Mouse (Mus musculus): ENCODE measurements around the gene Jaml. TPM values are rescaled to one million over a fixed set of nuclear protein-coding genes. Genes with fewer than 3 reads are reported as not detected.

Jaml gene
- polyA plus RNA-seq, 1 experiment = 16.3 TPM

- Histone ChIP-seq H3K4me3 (ENCODE audit: insufficient read depth, low read length) (no peak overlapping the region), H3K4me1 (ENCODE audit: control insufficient read depth, insufficient read depth, low read length) (no peaks in the 10 kb centered on the region), H3K27ac (ENCODE audit: insufficient read depth, low read depth, low read length) (no peak overlapping the region)
- TF ChIP-seq CTCF (IDR thresholded peaks at IDR 0.05; ENCODE audit: low read depth, low read length) (no peak), POLR2A (IDR thresholded peaks at IDR 0.05; ENCODE audit: borderline replicate concordance, low read depth, low read length) (no peak)
Measured at GRCm38 (mm10) chr9:45133484-45134310, 54.7 kb downstream of the Jaml start.

DNA sequence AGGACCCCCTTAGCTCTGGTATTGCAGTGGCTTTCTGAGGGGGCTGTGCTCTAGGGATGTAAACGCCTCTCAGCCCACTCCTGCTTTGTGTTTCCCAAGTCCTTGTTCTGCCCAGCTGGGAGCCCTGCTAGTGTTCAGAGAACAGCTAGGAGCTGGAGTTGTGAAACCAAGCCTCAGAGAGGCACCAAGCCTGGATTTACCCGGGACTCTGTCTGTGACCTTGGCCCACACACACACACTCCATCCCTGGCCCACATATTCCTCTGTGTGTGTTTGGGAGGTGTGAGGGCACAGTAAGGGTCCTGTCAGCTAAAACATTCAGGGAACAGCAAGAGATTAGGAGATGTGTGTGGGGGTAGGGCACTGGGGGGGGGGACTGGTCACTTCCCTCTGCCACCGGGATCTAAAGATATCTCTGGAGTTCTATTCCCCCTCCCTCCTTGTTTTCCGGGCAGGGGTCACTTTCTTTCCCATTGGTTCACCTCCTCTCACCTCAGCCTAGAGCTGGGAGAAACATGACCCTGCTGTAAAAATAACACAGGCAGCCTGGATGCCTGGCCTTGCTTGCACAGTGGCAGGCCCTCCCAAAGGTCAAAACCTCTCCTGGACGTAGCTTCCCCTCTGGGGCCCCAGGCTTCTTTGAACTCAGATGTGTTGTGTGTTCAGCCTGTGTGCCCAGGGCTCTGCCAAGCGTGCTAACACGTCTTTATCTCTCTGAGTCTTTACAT lies 57.6 kb downstream of the Jaml start:
- no peak overlapping the region for H3K27ac ChIP-seq (ENCODE audit: insufficient read depth, low read depth, low read length)
- no peaks in the 10 kb centered on the region for H3K4me1 ChIP-seq (ENCODE audit: control insufficient read depth, insufficient read depth, low read length)
- TF ChIP-seq CTCF (IDR thresholded peaks at IDR 0.05; ENCODE audit: low read depth, low read length) (no peak), POLR2A (IDR thresholded peaks at IDR 0.05; ENCODE audit: borderline replicate concordance, low read depth, low read length) (no peak)
- H3K4me3 ChIP-seq (ENCODE audit: insufficient read depth, low read length) = no peak overlapping the region

DNA sequence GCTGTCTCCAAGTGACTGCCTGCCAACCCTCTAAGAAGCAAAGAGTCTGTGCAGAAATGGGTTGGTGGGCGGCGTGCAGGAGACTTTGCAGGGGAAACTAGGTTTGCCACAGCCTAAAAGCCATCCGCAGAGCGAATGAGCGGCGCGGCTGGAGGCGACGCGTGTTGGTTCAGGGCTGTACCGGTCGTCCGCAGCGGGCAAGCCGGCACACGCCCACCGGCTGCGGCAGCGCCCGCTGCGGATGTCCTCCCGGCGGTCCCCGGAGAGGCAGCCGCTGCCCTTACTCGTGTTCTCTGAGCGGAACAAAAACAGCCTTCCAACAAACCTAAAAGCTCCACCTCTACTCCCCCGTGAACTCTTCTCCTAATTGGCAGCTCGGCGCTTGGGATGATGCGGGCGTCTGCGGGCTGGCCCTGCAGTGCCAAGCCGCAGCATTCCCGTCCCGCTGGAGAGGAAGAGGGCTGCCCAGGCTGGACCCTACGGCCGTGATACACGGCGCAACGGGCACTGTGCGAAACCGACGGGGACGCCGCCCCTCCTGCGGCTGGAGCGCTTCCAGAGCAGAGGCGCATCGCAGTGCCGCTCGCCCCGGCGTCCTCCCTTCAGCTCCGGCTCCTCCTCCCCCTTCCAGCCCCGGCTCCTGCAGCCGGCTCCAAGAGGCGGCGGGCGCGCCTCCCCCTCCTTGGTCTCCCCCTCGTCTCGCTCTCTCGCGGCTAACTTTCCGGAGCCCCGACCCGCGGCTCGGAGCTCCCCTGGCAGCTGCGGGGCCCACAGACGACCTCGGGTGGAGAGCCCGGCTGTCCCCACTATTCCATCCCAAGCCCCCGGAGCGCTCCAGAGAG lies 59.4 kb downstream of the Jaml start, which contains the start of gene Scn4b:
Gene Scn4b, plus strand, starts transcription at position 205 of the 842 bp plus-strand sequence.
- Histone ChIP-seq H3K27ac (ENCODE audit: insufficient read depth, low read depth, low read length) (no peak within 1 kb of the TSS), H3K4me3 (ENCODE audit: insufficient read depth, low read length) (no peak within 1 kb of the TSS)

DNA sequence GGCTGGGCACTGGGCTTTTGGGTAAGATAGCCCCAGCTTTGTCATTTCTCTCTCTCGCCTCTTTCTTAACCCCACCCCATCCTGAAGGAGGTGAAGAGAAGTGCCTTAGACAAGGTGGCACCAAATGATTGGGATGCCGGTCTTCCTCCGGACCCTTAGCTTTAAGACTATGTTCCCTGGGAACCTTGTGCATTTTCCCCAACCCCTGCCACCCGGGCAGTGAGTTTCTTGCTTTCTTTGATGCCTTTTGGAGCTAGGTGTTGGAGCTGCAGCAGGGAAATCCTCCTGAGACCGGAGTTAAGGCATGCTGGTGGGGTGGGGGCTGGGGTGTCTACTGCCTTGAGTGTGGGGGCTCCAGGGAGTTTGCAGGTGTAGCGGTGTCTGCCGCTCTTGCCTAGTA lies 60.1 kb downstream of the Jaml start:
- TF ChIP-seq POLR2A (IDR thresholded peaks at IDR 0.05; ENCODE audit: borderline replicate concordance, low read depth, low read length) (no peak), CTCF (IDR thresholded peaks at IDR 0.05; ENCODE audit: low read depth, low read length) (no peak)
- Histone ChIP-seq H3K4me1 (ENCODE audit: control insufficient read depth, insufficient read depth, low read length) (no peaks in the 10 kb centered on the region), H3K27ac (ENCODE audit: insufficient read depth, low read depth, low read length) (no peak overlapping the region), H3K4me3 (ENCODE audit: insufficient read depth, low read length) (no peak overlapping the region)

More for the DNA sequence above, 59.4 kb downstream of the Jaml start, which contains the start of gene Scn4b:
- H3K4me1 ChIP-seq (ENCODE audit: control insufficient read depth, insufficient read depth, low read length) = no peaks in the 10 kb centered on the region
- TF ChIP-seq CTCF (IDR thresholded peaks at IDR 0.05; ENCODE audit: low read depth, low read length) = no peak
- TF ChIP-seq POLR2A (IDR thresholded peaks at IDR 0.05; ENCODE audit: borderline replicate concordance, low read depth, low read length) = no peak

DNA sequence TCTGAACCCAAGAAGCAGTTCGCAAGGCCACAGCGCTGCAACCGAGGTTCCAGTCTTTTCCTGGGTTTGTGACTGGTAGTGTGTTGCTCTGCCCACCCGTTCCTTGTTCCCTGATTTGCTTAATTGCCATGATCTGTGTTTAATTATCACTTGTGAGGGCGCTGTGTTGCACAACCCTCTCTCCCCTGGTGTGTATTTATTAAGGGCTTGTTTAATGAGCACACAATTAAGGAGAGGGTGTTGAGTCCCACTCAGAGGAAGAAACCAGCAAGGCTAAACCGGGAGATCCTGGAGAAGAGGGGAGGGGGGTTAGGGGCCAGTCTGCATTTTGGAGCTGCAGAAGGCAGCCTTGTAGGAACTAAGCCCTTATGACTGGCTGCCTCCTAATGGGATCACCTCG lies 62.0 kb downstream of the Jaml start:
- Histone ChIP-seq H3K4me1 (ENCODE audit: control insufficient read depth, insufficient read depth, low read length) (no peaks in the 10 kb centered on the region), H3K27ac (ENCODE audit: insufficient read depth, low read depth, low read length) (no peak overlapping the region), H3K4me3 (ENCODE audit: insufficient read depth, low read length) (no peak overlapping the region)
- TF ChIP-seq CTCF (IDR thresholded peaks at IDR 0.05; ENCODE audit: low read depth, low read length) = no peak
- no peak for TF ChIP-seq POLR2A (IDR thresholded peaks at IDR 0.05; ENCODE audit: borderline replicate concordance, low read depth, low read length)

DNA sequence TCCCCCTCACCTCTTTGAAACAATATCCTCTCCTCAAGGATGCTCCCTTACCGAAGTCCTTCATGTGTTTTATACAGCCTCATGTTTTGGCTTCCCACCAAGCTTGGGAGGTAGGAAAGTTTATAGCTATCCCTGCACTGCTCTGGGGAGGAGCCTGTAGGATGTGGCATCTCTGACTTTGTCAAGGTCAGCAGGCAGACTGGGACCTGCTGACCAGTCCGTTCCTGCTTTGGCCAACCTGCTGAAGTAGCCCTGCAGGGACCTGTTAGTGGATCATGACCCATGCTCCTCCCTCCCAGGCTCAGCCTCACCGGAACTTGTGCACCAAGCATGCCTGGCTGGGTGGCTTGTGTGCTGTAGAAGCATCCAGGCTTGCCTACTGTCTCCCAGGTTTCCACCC lies 63.7 kb downstream of the Jaml start:
- Histone ChIP-seq H3K4me3 (ENCODE audit: insufficient read depth, low read length) (no peak overlapping the region), H3K4me1 (ENCODE audit: control insufficient read depth, insufficient read depth, low read length) (no peaks in the 10 kb centered on the region), H3K27ac (ENCODE audit: insufficient read depth, low read depth, low read length) (no peak overlapping the region)
- no peak for TF ChIP-seq POLR2A (IDR thresholded peaks at IDR 0.05; ENCODE audit: borderline replicate concordance, low read depth, low read length)
- TF ChIP-seq CTCF (IDR thresholded peaks at IDR 0.05; ENCODE audit: low read depth, low read length) = no peak

DNA sequence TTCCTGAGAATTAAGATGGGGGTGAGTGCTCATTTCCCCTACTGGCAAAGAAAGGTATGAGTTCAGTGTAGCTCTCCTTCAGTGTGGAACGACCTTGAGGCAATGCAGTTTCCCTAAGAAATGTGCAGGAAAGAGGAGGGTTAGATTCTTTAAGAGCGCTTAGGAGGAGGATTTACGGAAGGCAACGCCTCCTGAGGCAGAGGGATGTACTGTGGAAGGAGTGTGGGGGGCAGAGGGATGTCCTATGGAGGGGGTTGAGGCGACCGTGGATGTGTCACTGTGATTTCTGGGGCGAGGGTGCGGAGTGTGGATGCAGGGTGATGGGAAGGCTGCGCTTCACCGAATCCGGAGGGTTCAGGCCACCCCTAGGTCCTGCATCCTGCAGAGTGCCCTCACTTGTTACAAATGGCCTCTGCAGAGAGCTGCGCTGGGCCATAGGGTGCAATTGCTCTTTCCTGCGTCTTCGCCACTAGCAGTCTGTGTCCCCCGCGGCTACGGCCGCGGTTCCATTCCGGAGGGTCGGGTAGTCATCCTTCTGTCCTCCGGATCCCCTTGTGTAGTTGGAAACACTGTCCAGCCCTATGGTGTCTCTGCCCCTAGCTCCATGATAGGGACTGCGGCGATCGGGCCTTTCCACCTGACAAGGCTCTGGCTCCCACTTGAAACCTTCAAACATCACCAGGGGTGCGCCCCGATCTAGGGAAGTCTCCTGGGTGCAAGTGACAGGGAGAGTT lies 66.7 kb downstream of the Jaml start:
- Histone ChIP-seq H3K4me3 (ENCODE audit: insufficient read depth, low read length) (no peak overlapping the region), H3K4me1 (ENCODE audit: control insufficient read depth, insufficient read depth, low read length) (no peaks in the 10 kb centered on the region), H3K27ac (ENCODE audit: insufficient read depth, low read depth, low read length) (no peak overlapping the region)
- TF ChIP-seq CTCF (IDR thresholded peaks at IDR 0.05; ENCODE audit: low read depth, low read length) (no peak), POLR2A (IDR thresholded peaks at IDR 0.05; ENCODE audit: borderline replicate concordance, low read depth, low read length) (no peak)

- TF ChIP-seq CTCF (IDR thresholded peaks at IDR 0.05; ENCODE audit: low read depth, low read length) (peak; percentile 88), POLR2A (IDR thresholded peaks at IDR 0.05; ENCODE audit: borderline replicate concordance, low read depth, low read length) (no peak)
- no peaks in the 10 kb centered on the region for H3K4me1 ChIP-seq (ENCODE audit: control insufficient read depth, insufficient read depth, low read length)
- H3K4me3 ChIP-seq (ENCODE audit: insufficient read depth, low read length) = no peak overlapping the region
- no peak overlapping the region for H3K27ac ChIP-seq (ENCODE audit: insufficient read depth, low read depth, low read length)
Measured at GRCm38 (mm10) chr9:45146267-45146597, 67.2 kb downstream of the Jaml start.

DNA sequence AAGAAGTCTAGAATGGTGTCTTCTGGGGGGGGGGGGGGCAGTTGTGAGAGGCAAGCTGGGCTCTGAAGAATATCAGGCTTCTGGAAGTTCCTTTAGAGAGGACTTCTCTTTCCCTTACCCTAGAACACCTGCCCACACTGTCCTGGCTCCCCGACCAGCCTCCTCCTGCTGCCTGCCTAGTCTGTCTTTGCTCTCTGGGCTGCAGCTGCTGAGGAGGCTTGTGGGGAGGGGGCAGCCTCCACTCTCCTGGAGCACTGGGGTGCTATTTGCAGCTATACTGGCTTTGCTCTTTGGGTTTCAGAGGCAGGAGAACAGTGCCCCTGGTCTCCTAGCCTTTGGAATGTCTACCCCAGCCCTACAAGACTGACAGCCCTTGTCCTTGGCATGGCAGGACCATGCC lies 72.0 kb downstream of the Jaml start:
- TF ChIP-seq POLR2A (IDR thresholded peaks at IDR 0.05; ENCODE audit: borderline replicate concordance, low read depth, low read length) = no peak
- TF ChIP-seq CTCF (IDR thresholded peaks at IDR 0.05; ENCODE audit: low read depth, low read length) = no peak
- Histone ChIP-seq H3K4me1 (ENCODE audit: control insufficient read depth, insufficient read depth, low read length) (no peaks in the 10 kb centered on the region), H3K27ac (ENCODE audit: insufficient read depth, low read depth, low read length) (no peak overlapping the region)

More for the DNA sequence above, 72.0 kb downstream of the Jaml start:
- no peak overlapping the region for H3K4me3 ChIP-seq (ENCODE audit: insufficient read depth, low read length)
